Mouse (Mus musculus) stomach, embryonic 14.5 days (tissue): ENCODE measurements around the gene Nlrp1a. TPM values are rescaled to one million over a fixed set of nuclear protein-coding genes. Genes with fewer than 3 reads are reported as not detected.

ENCODE experiments used
- ATAC-seq: fragments of 200-750 bp; cut with Nextera tagmentation; 2 replicates; pipeline ENCODE4 v1.8.0; 2017; ENCODE audit warnings: low read depth, moderate TSS enrichment; ENCODE audit not compliant: insufficient number of reproducible peaks, insufficient read depth, low FRiP score
- H3K27ac ChIP-seq: fragments of 300-500 bp; sonication (generic); 2 replicates; pipeline ENCODE4 v1.5.1; 2014; ENCODE audit warnings: mild to moderate bottlenecking, low read length, moderate library complexity, mixed read lengths
- H3K27me3 ChIP-seq: fragments of 300-500 bp; sonication (generic); 2 replicates; pipeline ENCODE4 v1.6.1; 2014; ENCODE audit warnings: low read length, control low read depth, mixed read lengths; ENCODE audit not compliant: control insufficient read depth, insufficient read depth
- H3K36me3 ChIP-seq: fragments of 300-500 bp; sonication (generic); 2 replicates; pipeline ENCODE4 v1.6.1; 2014; ENCODE audit warnings: mild to moderate bottlenecking, control low read depth, low read length, moderate library complexity, mixed read lengths; ENCODE audit not compliant: control insufficient read depth, insufficient read depth
- H3K4me1 ChIP-seq: fragments of 300-500 bp; sonication (generic); 2 replicates; pipeline ENCODE4 v1.6.1; 2014; ENCODE audit warnings: low read length, control low read depth, mixed read lengths; ENCODE audit not compliant: control insufficient read depth, insufficient read depth
- H3K4me2 ChIP-seq: fragments of 300-500 bp; sonication (generic); replicated peaks from 2 replicates; pipeline ENCODE4 v1.6.1; 2014; ENCODE audit warnings: low read depth, low read length, control low read depth
- H3K4me3 ChIP-seq: fragments of 300-500 bp; sonication (generic); 2 replicates; pipeline ENCODE4 v1.5.1; 2014; ENCODE audit warnings: low read depth, low read length, control low read depth
- H3K9ac ChIP-seq: fragments of 300-500 bp; sonication (generic); replicated peaks from 2 replicates; pipeline ENCODE4 v1.6.1; 2014; ENCODE audit warnings: low read depth, mild to moderate bottlenecking, control low read depth, low read length, moderate library complexity, mixed read lengths
- H3K9me3 ChIP-seq: fragments of 300-500 bp; sonication (generic); 2 replicates; pipeline ENCODE4 v1.6.1; 2016; ENCODE audit warnings: low read depth, low read length, control low read depth; ENCODE audit not compliant: control insufficient read depth
- WGBS: fragments of 180-500 bp; shearing (Covaris S2); extraction: QIAGEN DNeasy Blood & Tissue Kit; methylation state at CpG from one replicate; pipeline ENCODE4 v1.1.7; 2014; 5-methylcytosine and 5-hydroxymethylcytosine counted together
- polyA plus RNA-seq: library from polyadenylated mRNA; unstranded; fragments of >200 nt; fragmentation: Nextera tagmentation; extraction: Ambion mirVana; gene quantifications from 2 replicates; pipeline ENCODE4 v1.2.1, GENCODE M21; 2014

Nlrp1a gene
- polyA plus RNA-seq, 1 experiment from 2014 or later, result not detected

DNA sequence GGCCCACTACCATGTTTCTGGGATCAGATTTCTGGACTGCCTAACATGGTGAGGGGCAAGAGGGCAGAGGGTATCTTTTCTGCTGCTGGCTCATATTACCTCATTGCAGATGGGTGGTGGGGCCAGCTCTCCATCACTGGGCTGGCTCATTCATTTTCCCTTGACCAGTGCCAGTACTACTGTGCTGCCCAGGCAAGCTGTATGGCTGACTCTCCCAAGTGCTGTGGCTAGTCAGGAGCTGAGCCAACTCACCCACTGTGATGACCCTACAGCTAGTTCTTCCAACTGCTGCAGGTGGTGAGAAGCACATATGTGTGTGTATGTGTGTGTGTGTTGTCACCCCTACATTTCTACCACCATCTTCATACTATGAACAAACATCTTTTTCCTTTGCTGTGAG is 40.6 kb downstream of the Nlrp1a start:
- ATAC-seq, result no peak

DNA sequence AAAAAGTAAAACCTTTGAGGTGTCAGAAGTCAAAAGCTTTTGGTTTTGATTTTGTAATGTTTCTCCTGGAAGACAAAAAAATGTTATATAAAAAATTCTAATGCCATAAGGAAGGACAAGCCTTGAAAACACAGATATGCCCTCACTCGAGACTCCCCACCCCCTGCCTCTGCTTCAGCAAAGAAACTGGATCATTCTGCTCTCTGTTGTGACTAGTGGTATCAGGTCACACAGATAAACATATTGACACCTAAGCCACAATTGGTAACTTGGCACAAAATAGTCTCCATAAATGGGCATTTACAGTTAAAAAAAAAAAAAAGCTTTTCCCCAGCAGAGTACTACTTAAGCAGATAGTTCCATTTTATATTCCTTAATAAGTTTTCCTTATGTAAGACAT is 68.2 kb downstream of the Nlrp1a start:
- Histone ChIP-seq H3K27me3 (no peaks in the 10 kb centered on the region), H3K4me1 (no peaks in the 10 kb centered on the region), H3K4me2 (no peak overlapping the region), H3K4me3 (no peak overlapping the region), H3K36me3 (no peaks in the 10 kb centered on the region), H3K27ac (no peak overlapping the region), H3K9me3 (no peaks in the 10 kb centered on the region), H3K9ac (no peak overlapping the region)
- no peak for ATAC-seq
- 65% methylated on average over 1 of the region's 1 CpGs for WGBS

More for the DNA sequence above, 40.6 kb downstream of the Nlrp1a start:
- no peak overlapping the region for H3K27ac ChIP-seq
- no peaks in the 10 kb centered on the region for H3K9me3 ChIP-seq
- no peak overlapping the region for H3K4me2 ChIP-seq
- no peak overlapping the region for H3K9ac ChIP-seq
- no peaks in the 10 kb centered on the region for H3K36me3 ChIP-seq
- no peaks in the 10 kb centered on the region for H3K4me1 ChIP-seq
- H3K27me3 ChIP-seq, result no peaks in the 10 kb centered on the region
- H3K4me3 ChIP-seq, result no peak overlapping the region

DNA sequence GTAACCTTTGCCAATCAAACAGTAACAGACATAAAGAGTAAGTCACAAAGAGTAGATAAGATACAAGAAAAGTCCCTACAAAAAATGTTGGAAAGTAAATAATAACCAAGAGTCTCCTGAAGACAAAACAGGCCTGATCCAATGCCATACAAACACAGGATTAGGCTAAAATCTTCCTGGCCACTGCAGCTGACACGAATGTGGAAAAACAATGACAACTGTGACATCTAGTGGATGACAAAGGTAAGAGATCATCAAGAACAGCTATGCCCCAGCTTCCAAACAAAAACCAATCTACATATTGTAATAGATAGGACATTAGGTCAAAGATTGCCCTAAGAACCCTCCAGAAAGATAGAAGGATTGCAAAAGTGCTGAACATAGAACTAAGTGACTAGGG is 92.0 kb downstream of the Nlrp1a start:
- ATAC-seq, result no peak
- 8% methylated on average over 1 of the region's 1 CpGs for WGBS
- Histone ChIP-seq H3K4me2 (no peak overlapping the region), H3K27ac (no peak overlapping the region), H3K9ac (no peak overlapping the region), H3K27me3 (no peaks in the 10 kb centered on the region), H3K9me3 (no peaks in the 10 kb centered on the region), H3K36me3 (no peaks in the 10 kb centered on the region), H3K4me3 (no peak overlapping the region), H3K4me1 (no peaks in the 10 kb centered on the region)

Other genes starting within 250 kb of the Nlrp1a start
- gene Nup88, start 174.7 kb downstream of the Nlrp1a start, polyA plus RNA-seq, result 123 and 137 TPM in 2 replicates
- gene Rpain, start 174.5 kb downstream of the Nlrp1a start, polyA plus RNA-seq, result 86.0 and 88.2 TPM in 2 replicates
- gene C1qbp, start 161.7 kb downstream of the Nlrp1a start, polyA plus RNA-seq, result 210 and 227 TPM in 2 replicates
- 20.8 and 22.7 TPM in 2 replicates for gene Dhx33, start 140.3 kb downstream of the Nlrp1a start, polyA plus RNA-seq
- gene Mis12, start 125.1 kb downstream of the Nlrp1a start, polyA plus RNA-seq, result 29.9 and 34.0 TPM in 2 replicates
- 42.6 and 43.3 TPM in 2 replicates for gene Derl2, start 124.9 kb downstream of the Nlrp1a start, polyA plus RNA-seq
- 58.5 and 58.8 TPM in 2 replicates for gene 6330403K07Rik, start 111.2 kb downstream of the Nlrp1a start, polyA plus RNA-seq
- gene Nlrp1b, start 86.0 kb upstream of the Nlrp1a start, polyA plus RNA-seq, result 0.07 and 0.22 TPM in 2 replicates